Mouse (Mus musculus): Measurements from ENCODE around the gene Wdfy1. TPM values are rescaled to one million over a fixed set of nuclear protein-coding genes. Genes with fewer than 3 reads are reported as not detected.

Gene Wdfy1
- total RNA-seq, 2 experiments from 2014 or later = 37.5 to 39.9 TPM

DNA sequence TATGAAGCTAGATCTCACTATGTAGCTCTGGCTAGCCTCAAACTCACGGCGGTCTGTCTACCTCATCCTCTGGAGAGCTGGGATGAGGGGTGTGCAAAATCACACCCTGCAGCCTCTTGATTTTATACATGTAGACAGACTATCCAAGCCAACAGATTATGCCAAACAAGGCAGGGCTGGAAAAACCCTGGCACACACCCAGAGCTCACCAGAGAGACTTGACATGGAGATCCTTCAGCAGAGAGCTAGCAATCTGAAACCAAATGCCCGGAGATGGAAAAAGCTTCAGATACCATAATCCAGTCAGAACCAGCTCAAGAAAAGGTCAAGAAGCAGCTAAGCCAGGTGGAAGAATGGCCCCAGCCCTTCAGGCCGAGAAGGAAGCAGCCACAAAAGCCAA lies 111.0 kb downstream of the Wdfy1 start:
- DNase-seq (ENCODE audit: low spot score in 2 of 2) = no peak

DNA sequence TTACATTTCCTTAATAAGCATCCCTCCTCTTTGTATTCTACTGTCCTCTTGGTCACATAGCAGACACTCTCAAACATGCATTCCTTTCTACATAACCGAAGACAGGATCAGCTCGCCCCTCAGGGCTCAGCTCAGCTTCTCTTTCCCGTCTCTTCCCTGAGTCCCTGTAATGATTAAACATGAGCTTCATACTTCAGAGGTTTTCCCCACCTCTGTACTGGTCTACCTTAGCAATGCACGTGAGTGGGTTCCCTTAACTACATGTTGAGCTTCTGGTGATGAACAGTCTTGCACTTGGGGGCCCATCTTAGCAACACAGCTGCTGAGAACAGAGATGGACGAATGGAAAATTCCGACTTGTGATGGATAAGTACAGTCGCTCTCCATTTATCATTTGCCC lies 116.3 kb downstream of the Wdfy1 start:
- no peak for DNase-seq (ENCODE audit: low spot score in 2 of 2)

DNA sequence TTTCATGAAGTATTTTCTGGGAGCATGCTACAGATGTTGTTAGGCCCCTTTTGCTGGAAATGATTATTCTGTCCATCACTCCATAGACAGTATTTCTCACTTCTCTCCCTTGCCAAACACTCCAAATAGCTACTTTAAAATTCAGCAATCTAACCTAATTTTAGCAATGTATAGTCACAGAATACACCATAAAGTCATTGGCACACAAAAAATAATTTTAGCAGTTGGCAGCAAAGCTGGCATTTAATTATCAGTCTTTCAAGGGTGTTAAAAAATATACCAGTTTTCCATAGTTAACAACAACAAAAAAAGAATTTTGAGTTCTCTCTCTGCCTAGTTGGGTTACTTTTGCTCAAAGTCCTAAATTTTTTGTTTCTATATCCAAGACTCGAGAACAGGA lies 118.5 kb downstream of the Wdfy1 start:
- no peak for DNase-seq (ENCODE audit: low spot score in 2 of 2)

DNA sequence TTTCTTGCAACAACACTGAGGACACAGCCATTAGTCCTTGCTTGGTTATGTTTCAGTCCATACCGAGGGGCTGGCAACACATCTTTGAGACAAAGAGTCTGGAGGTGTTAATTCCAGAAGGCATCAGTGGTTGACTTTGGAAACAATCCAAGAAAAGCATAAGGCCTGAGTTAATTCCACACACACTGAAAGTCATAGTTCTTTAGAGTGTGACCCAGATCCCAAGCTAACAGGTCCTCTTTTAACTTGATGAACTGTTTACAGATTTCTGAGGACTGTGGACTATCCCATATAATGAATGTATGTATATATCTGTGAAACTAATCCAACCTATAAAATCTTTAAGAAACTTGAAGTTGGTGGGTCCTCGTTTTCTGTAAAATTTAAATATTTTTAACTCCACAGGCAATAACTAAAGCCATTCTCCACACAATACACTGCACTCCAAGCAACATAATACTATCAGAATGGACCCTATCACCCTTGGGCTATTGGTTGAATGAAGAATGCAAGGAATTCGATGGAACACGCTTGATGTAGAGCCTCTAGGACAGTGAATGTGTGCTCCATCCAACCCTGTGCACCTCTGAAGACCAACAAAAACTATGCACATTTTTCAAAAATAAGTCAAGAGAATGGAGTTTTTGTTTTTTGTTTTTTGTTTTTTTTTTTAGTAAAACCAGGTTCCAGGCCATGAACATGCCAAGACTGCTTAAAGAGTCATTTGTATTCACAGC lies 120.0 kb downstream of the Wdfy1 start:
- no peak for DNase-seq (ENCODE audit: low spot score in 2 of 2)

DNA sequence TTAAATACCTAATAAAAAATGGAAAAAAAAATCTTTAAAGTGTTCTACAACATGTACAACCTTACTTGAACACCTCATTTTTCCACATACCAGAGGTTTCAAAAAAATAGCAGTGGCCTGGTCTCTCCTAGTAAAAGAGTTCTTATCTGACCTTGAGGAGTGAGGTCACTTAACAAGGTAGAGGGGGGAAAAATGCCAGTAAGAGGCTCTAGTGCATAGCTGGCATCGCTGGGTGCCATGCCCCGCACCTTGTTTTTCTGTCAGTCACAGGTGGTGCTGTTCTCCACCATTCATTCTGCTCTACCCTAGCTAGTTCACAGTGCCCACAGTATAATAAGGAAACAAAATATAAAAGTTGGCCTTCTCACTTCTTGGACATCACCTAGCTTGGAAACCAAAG lies 121.0 kb downstream of the Wdfy1 start:
- no peak for DNase-seq (ENCODE audit: low spot score in 2 of 2)

Other genes starting within 250 kb of the Wdfy1 start
- gene Ap1s3, start 104.2 kb downstream of the Wdfy1 start, total RNA-seq (2021) = 1 to 10 TPM; 1.7 to 2.1 TPM
- gene Mrpl44, start 125 bp downstream of the Wdfy1 start, total RNA-seq (2021) = 10 to 100 TPM; 21.8 to 22.5 TPM
- gene Serpine2, start 85.0 kb upstream of the Wdfy1 start, total RNA-seq (2021) = 100 to 1,000 TPM; 171 to 185 TPM

Measured in layer of hippocampus, postnatal 10 days (tissue).